Mouse (Mus musculus): ENCODE measurements around the gene Ell. TPM values are rescaled to one million over a fixed set of nuclear protein-coding genes. Genes with fewer than 3 reads are reported as not detected.

Ell gene
- polyA plus RNA-seq, 1 experiment from 2014 or later, result 22.7 TPM

DNA sequence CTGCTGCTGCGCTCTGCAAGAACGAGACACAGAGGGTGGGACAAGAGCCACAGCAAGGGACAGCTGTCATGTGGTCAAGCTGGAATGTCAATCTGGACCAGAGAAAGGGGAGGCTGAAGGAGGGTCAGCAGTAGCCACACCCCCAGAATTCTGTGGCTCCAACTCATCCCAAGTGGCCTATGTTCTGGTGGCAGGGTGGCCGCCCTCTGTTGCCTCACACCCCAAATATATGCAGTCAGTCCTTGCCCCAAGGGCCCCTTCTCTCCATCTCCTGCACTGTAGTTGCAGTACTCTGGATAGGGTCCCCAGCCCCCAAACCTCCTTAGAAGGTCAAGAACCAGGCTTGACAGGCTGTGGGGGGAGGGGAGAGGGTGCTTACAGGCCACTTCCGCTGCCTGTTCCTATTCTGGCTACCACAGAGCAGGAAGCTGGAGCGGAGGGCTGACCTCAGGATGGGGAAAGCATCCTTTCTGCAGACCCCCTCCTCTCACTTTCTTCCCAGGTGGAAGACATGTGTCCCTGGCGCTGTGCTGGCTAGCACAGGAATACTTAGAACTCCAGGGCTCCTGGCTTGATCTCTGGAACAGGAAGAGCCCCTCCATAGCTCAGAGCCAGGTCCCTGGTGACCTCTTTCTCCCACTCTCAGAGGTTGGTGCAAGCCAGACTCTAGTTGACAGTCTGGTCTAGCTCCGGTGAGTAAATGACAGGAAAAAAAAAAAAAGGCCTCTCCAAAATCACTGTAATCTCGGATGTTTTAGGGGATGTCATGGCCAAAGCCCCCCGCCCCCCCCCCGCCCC is 61.4 kb downstream of the Ell start:
- DNase-seq (ENCODE audit: extremely low spot score, low spot score), result peak; percentile 53
- 19% methylated on average over 10 of the region's 10 CpGs for WGBS
- Histone ChIP-seq H3K4me1 (peaks cover 82% of the 10 kb centered on the region), H3K9me3 (peaks cover 8% of the 10 kb centered on the region; the same call in 1 of the 2 replicates), H3K36me3 (replicated peaks) (peaks cover 59% of the 10 kb centered on the region), H3K4me3 (peak overlapping the region; percentile 45), H3K27ac (peak overlapping the region; percentile 88), H3K27me3 (ENCODE audit: poor library complexity, severe bottlenecking) (peaks cover 38% of the 10 kb centered on the region)

DNA sequence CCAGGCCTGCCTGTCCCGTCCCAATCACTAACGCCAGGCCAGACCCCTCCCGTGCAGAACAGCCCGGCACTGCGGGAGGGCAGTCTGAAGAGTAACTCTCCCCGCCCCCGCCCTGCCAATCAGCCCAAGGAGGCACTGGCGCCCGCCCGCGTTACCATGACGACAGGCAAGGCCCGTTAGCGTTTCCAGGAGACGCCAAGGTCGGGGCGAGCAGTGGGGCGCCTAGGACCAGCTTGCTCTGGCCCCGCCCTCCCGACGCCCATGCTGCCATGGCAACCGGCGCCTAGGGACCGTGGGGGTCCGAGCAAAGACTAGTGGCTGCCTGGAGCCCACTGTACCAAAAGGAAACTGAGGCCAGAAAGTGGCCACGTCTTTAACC is 62.0 kb downstream of the Ell start:
- H3K4me1 ChIP-seq, result peaks cover 82% of the 10 kb centered on the region
- peaks cover 8% of the 10 kb centered on the region; the same call in 1 of the 2 replicates for H3K9me3 ChIP-seq
- WGBS, result 2% methylated on average over 26 of the region's 26 CpGs
- peak overlapping the region; percentile 45 for H3K4me3 ChIP-seq
- DNase-seq (ENCODE audit: extremely low spot score, low spot score), result peak; percentile 95
- peaks cover 54% of the 10 kb centered on the region for H3K36me3 ChIP-seq (replicated peaks)
- peak overlapping the region; percentile 88 for H3K27ac ChIP-seq
- H3K27me3 ChIP-seq (ENCODE audit: poor library complexity, severe bottlenecking), result peaks cover 32% of the 10 kb centered on the region

DNA sequence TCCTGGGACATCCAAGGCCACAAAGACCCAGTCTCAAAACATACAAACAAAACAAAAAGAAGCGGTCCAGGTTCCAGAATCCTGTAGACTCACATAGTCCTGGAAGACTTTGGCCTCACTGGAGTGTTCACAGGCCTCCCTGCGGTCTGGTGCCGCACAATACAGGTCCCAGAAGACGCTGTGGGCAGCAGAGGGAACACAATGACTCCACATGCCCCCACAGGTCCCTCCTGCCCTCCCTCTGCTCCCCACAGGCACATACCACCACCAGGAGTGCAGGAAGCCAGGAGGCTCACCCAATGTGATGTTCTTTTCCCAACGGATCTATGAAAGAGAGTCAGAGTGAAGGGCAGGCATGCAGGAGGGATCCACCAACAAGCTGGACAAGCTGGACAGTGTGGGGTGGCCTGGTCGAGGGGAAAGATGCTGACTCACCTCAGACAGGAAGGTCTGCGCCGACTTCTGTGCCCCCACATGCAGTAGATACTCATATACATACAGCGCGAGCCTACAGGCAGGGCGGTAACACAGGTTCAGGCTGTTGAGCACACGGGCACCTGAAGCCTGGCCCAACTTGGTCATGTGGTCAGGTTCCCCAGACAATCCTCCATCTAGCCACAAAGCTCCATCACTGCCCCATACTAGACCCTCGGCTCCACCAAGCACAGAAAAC is 63.0 kb downstream of the Ell start:
- 93% methylated on average over 13 of the region's 13 CpGs for WGBS
- H3K4me1 ChIP-seq, result peaks cover 82% of the 10 kb centered on the region

DNA sequence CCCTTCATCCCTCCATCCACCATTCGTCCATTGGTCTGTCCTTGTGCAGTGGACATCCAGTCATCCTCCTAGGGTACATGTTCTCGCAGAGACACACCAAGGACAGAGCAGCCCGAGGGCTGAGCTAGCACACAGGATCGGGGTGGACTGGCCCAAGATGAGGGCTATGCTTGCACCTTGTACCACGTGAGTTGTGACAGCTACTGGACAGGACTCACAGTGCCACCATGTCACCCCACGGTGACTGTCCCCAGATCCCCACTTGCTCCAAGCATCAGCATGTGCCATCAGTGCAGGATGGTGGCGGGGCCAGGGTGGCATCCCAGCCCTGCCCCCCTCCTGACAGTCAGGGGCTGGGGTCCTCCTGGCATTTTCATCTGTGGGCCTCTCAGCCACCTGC is 65.3 kb downstream of the Ell start:
- WGBS, result 84% methylated on average over 7 of the region's 7 CpGs
- H3K4me1 ChIP-seq, result peaks cover 82% of the 10 kb centered on the region
- peak overlapping the region; percentile 64 for H3K27ac ChIP-seq

More for the DNA sequence above, 63.0 kb downstream of the Ell start:
- H3K4me3 ChIP-seq, result peak overlapping the region; percentile 45; the same call in 1 of the 2 replicates
- H3K36me3 ChIP-seq (replicated peaks), result peaks cover 43% of the 10 kb centered on the region
- peak overlapping the region; percentile 88 for H3K27ac ChIP-seq
- peaks cover 8% of the 10 kb centered on the region; the same call in 1 of the 2 replicates for H3K9me3 ChIP-seq
- peaks cover 22% of the 10 kb centered on the region for H3K27me3 ChIP-seq (ENCODE audit: poor library complexity, severe bottlenecking)
- no peak for DNase-seq (ENCODE audit: extremely low spot score, low spot score)

DNA sequence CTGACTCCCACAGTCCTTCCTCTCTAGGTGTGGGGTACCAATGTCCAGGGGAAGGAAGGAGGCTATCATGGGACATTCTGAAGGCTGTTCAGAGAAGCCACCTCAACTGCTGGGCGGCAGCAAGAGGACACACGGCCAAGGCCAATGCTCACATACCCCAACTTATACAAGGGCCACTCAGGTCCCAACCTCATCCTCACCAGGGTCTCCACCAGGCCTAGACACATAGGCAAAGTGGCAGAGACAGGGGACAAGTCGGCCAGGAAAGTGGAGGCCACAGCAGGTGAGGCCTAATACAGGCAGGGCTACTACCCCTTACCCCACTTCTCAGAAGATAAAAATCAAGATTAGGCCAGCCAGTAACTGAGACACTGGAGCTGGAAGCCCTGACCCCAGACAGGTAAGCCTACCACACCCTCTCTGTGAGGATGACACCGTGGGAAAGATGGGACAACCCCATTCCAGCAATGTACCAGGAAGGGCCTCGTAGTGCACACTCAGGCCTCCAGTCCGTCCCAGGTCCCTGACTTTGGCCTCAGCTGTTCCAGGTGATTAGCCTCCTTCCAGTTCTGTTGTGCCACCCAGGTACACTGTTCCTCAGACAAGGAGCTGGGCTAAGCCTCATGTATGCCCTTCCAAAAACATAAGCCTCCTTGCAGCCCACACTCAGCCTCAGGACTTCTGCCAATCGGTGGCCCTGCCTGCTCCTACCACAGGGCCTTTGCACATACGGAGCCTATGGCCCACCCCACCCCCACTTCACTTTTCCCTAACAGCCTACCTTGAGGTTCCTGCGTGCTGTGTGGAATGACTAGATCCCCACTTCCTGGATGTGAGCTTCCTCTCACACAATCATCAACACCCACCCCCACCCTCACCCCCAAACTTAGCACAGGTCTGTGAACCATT is 66.9 kb downstream of the Ell start:
- DNase-seq (ENCODE audit: extremely low spot score, low spot score), result no peak
- Histone ChIP-seq H3K36me3 (replicated peaks) (peaks cover 28% of the 10 kb centered on the region), H3K27me3 (ENCODE audit: poor library complexity, severe bottlenecking) (peaks cover 16% of the 10 kb centered on the region), H3K4me3 (peak overlapping the region; percentile 69), H3K9me3 (peaks cover 8% of the 10 kb centered on the region; the same call in 1 of the 2 replicates), H3K27ac (peak overlapping the region; percentile 40; the same call in 1 of the 2 replicates), H3K4me1 (peaks cover 82% of the 10 kb centered on the region)
- 87% methylated on average over 9 of the region's 9 CpGs for WGBS

More for the DNA sequence above, 65.3 kb downstream of the Ell start:
- DNase-seq (ENCODE audit: extremely low spot score, low spot score), result no peak
- Histone ChIP-seq H3K36me3 (replicated peaks) (peaks cover 30% of the 10 kb centered on the region), H3K4me3 (no peak overlapping the region), H3K27me3 (ENCODE audit: poor library complexity, severe bottlenecking) (peaks cover 16% of the 10 kb centered on the region), H3K9me3 (peaks cover 8% of the 10 kb centered on the region; the same call in 1 of the 2 replicates)

DNA sequence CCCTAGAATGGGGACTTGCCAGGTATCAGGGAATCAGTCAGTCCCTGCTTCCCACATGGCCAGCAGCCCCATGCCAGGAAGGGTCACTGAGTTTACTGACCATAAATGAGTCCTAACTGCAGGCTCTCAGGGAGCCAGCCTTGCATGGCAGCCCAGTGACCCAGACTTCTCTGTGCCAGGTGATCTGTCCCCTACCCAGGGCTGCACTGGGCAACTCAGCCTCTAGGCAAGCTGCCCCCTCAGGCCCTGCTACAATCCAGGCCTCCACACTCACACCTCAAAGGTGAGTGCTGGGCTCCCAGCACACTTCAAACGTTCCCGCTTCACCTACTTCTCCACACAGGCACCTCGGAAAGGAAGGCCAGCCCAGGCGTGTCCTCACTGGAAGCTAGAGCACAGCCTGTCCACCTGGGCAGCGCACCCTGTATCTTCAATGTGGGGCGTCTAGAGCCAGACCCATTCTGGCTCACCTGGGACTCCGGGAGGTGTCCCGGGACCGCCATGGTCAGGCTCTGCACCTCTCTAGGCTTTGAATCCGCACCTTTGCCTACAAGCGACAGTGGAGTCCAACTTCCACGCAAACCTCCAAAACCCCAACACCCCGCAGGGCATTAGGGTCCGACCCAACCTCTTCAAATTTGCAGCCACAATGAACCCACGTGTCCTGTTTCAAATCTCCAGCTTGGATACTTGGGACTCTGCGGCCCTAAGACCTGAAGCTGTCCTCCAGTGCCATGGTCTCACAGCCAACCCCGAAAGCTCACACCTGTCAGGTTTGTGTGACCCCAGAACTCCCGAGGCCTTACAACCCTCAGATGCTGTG is 67.7 kb downstream of the Ell start:
- Histone ChIP-seq H3K9me3 (peaks cover 5% of the 10 kb centered on the region; the same call in 1 of the 2 replicates), H3K36me3 (replicated peaks) (peaks cover 24% of the 10 kb centered on the region), H3K4me3 (peak overlapping the region; percentile 69), H3K4me1 (peaks cover 83% of the 10 kb centered on the region), H3K27me3 (ENCODE audit: poor library complexity, severe bottlenecking) (peaks cover 24% of the 10 kb centered on the region), H3K27ac (peak overlapping the region; percentile 94)
- 66% methylated on average over 18 of the region's 18 CpGs for WGBS
- DNase-seq (ENCODE audit: extremely low spot score, low spot score), result no peak

DNA sequence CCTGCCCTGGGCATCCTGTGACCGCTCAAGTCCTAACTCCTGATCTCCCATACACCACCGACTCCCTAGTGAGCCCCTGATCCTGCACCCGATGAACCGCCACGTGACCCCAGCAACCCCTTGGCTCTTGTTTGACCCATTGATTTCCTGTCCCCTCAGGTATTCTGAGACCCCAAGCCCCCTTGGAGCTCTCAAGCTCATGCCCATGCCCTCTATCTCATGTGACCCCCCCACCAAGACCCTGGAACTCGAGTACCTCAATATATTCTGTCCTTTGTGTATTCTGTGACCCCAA is 68.3 kb downstream of the Ell start:
- peak overlapping the region; percentile 69 for H3K4me3 ChIP-seq
- H3K9me3 ChIP-seq, result no peaks in the 10 kb centered on the region
- 32% methylated on average over 6 of the region's 6 CpGs for WGBS
- H3K4me1 ChIP-seq, result peaks cover 81% of the 10 kb centered on the region
- H3K36me3 ChIP-seq (replicated peaks), result peaks cover 18% of the 10 kb centered on the region
- peak overlapping the region; percentile 94 for H3K27ac ChIP-seq
- no peak for DNase-seq (ENCODE audit: extremely low spot score, low spot score)
- H3K27me3 ChIP-seq (ENCODE audit: poor library complexity, severe bottlenecking), result peaks cover 24% of the 10 kb centered on the region

DNA sequence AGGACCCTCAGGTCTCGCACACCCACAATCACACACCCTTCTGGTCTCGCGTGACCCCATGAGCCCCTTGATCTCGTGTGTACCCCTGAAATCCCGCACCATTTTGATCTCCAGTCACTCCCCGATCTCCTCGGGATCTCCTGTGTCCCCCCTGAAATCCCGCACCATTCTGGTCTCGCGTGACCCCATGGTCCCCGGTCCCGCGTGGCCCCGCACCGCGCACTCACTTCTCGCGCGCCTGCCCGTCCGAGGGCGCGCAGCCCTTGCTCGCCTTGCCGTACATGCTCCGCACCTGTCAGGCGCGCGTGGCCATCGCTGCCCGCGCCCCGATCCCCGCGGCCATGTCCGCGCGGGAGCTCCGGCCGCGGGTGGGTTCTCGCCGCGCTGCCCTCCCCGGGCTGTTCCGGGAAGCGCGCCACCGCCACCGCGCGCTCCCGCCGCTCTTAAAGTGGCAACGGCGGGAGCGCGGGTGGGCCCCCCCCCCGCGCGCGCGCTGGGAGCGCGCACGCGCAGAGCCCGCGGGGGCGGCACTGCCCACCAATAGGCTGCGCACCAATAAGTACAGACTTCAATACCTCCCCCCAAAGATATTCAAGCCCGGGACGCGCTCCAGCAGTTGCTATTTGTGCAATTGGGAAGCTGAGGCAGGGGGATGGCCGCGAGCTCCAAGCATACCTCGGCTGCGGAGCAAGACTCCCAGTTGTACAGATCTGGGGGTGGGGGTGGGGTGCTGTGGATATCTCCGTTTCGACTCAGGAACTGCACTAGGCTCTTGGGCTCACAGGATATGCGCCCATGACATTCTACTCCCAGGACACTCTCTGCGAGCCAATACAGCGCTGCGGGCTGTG is 68.9 kb downstream of the Ell start:
- H3K4me1 ChIP-seq, result peaks cover 81% of the 10 kb centered on the region
- no peaks in the 10 kb centered on the region for H3K9me3 ChIP-seq
- H3K36me3 ChIP-seq (replicated peaks), result peaks cover 12% of the 10 kb centered on the region
- 3% methylated on average over 84 of the region's 84 CpGs for WGBS
- peak; percentile 63 for DNase-seq (ENCODE audit: extremely low spot score, low spot score)
- H3K27me3 ChIP-seq (ENCODE audit: poor library complexity, severe bottlenecking), result peaks cover 24% of the 10 kb centered on the region
- H3K4me3 ChIP-seq, result peak overlapping the region; percentile 69
- H3K27ac ChIP-seq, result peak overlapping the region; percentile 94

DNA sequence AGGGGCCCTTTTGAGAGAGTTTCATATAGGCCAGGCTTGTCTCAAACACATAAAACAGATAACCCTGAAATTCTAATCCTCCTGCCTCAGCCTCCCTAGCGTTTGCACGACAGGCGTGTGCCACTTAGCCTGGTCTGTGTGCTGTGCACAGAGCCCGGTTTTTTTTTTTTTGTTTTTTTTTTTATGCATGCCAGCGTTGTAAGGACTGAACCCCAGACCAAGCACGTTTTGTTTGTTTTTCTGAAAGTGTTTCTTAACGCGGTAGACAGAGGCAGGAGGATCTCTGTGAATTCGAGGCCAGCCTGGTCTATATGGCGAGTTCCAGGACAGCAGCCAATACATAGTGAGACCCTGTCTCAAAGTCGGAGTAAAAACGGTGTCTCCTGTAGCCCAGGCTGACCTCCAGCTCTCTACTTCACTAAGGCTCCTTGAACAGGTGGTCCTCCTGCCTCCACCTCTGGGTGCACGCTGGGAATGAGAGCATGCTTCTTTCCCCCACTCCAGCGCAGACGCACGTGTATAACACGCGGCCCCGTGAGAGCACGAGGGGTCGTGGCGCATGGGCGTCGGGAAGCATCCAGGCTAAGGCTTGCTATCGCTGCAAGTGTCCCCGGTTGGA is 69.6 kb downstream of the Ell start, which contains the start of gene Ssbp4:
Ssbp4 (minus strand) TSS at position 124 of the 619 bp plus-strand sequence.
- Histone ChIP-seq H3K27me3 (ENCODE audit: poor library complexity, severe bottlenecking) (peaks cover 24% of the 10 kb centered on the region), H3K36me3 (replicated peaks) (peaks cover 10% of the 10 kb centered on the region; the same call in 1 of the 2 replicates), H3K4me3 (peak within 1 kb of the TSS; percentile 69), H3K4me1 (peaks cover 84% of the 10 kb centered on the region), H3K9me3 (no peaks in the 10 kb centered on the region), H3K27ac (peak within 1 kb of the TSS; percentile 94)
- no peak for DNase-seq (ENCODE audit: extremely low spot score, low spot score)
- 5% methylated on average over 26 of the region's 26 CpGs for WGBS

DNA sequence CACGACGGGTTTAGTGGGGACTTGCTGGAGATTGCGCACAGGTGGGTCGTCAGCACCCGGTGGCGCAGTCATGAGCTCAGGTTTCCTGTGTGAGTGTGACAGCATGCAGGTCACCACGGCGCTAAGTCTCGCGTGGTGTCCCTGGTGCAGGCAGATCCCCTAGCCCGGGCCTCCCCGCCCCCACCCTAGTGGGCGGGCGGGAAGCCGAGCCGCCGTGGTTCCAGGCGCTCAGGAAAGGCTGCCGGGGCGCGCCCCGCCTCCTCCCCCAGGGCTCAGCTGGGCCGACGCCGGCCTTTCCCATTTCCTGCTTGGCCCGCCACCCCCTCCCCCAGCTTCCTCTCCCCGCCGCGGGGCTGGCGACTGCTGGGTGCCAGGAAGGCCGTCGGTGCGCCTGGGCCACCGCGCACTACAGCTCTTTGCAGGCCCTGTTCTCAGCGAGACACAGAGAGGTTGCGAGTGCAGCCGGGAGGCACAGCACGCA is 70.2 kb downstream of the Ell start:
- H3K27me3 ChIP-seq (ENCODE audit: poor library complexity, severe bottlenecking), result peaks cover 24% of the 10 kb centered on the region
- H3K36me3 ChIP-seq (replicated peaks), result peaks cover 8% of the 10 kb centered on the region; the same call in 1 of the 2 replicates
- H3K4me1 ChIP-seq, result peaks cover 80% of the 10 kb centered on the region
- H3K27ac ChIP-seq, result peak overlapping the region; percentile 94
- peak; percentile 78 for DNase-seq (ENCODE audit: extremely low spot score, low spot score)
- peak overlapping the region; percentile 69 for H3K4me3 ChIP-seq
- WGBS, result under 1% methylated on average over 39 of the region's 39 CpGs
- no peaks in the 10 kb centered on the region for H3K9me3 ChIP-seq
